Mouse (Mus musculus): ENCODE results near the gene Dctn2. TPM values are rescaled to one million over a fixed set of nuclear protein-coding genes. Genes with fewer than 3 reads are reported as not detected.
A peak's percentile ranks its signal among the peaks of the same experiment; 100 is the strongest.

The Dctn2 gene
- 295 and 323 TPM in 2 replicates for polyA plus RNA-seq (2014; fragmentation: Nextera tagmentation; extraction: Ambion mirVana)

- no peaks in the 10 kb centered on the region for H3K27me3 ChIP-seq (ENCODE audit: control insufficient read depth, insufficient read depth, low read length)
- H3K9me3 ChIP-seq (ENCODE audit: control insufficient read depth, low read length): no peaks in the 10 kb centered on the region
- H3K4me1 ChIP-seq (ENCODE audit: control insufficient read depth, insufficient read depth, low read length): peaks cover 19% of the 10 kb centered on the region
- peak within 1 kb of the TSS; percentile 100 for H3K4me3 ChIP-seq (replicated peaks; ENCODE audit: low read depth, low read length)
- peaks cover 33% of the 10 kb centered on the region for H3K36me3 ChIP-seq (ENCODE audit: control insufficient read depth, insufficient read depth, low read length)
- peak within 1 kb of the TSS; percentile 96 for H3K4me2 ChIP-seq (ENCODE audit: low read length)
- under 1% methylated on average over 70 of the region's 70 CpGs for WGBS
- peak; percentile 96 for ATAC-seq (ENCODE audit: low FRiP score, low TSS enrichment)
- peak within 1 kb of the TSS; percentile 100 for H3K9ac ChIP-seq (replicated peaks; ENCODE audit: low read length)
- DNase-seq: peak; percentile 96
- H3K27ac ChIP-seq (replicated peaks; ENCODE audit: low read depth, low read length): peak within 1 kb of the TSS; percentile 95
These were observed at the start of gene Dctn2 for GRCm38 (mm10) chr10:127266112-127267091. TSS of gene Dctn2 (plus strand) at chr10:127266368.

- Histone ChIP-seq H3K27ac (replicated peaks; ENCODE audit: low read depth, low read length) (no peak overlapping the region), H3K4me2 (ENCODE audit: low read length) (no peak overlapping the region), H3K9ac (replicated peaks; ENCODE audit: low read length) (no peak overlapping the region), H3K4me1 (ENCODE audit: control insufficient read depth, insufficient read depth, low read length) (no peaks in the 10 kb centered on the region), H3K36me3 (ENCODE audit: control insufficient read depth, insufficient read depth, low read length) (no peaks in the 10 kb centered on the region), H3K9me3 (ENCODE audit: control insufficient read depth, low read length) (no peaks in the 10 kb centered on the region), H3K27me3 (ENCODE audit: control insufficient read depth, insufficient read depth, low read length) (no peaks in the 10 kb centered on the region), H3K4me3 (replicated peaks; ENCODE audit: low read depth, low read length) (no peak overlapping the region)
- no peak for DNase-seq
- WGBS: 93% methylated on average over 11 of the region's 11 CpGs
- no peak for ATAC-seq (ENCODE audit: low FRiP score, low TSS enrichment)
These were observed 49.7 kb upstream of the Dctn2 start for GRCm38 (mm10) chr10:127216456-127216855.

GRCm38 (mm10) chr10:127217177-127217576, 49.0 kb upstream of the Dctn2 start:
- Histone ChIP-seq H3K4me2 (ENCODE audit: low read length) (no peak overlapping the region), H3K4me1 (ENCODE audit: control insufficient read depth, insufficient read depth, low read length) (no peaks in the 10 kb centered on the region), H3K36me3 (ENCODE audit: control insufficient read depth, insufficient read depth, low read length) (no peaks in the 10 kb centered on the region), H3K27me3 (ENCODE audit: control insufficient read depth, insufficient read depth, low read length) (no peaks in the 10 kb centered on the region), H3K9ac (replicated peaks; ENCODE audit: low read length) (no peak overlapping the region), H3K27ac (replicated peaks; ENCODE audit: low read depth, low read length) (no peak overlapping the region), H3K4me3 (replicated peaks; ENCODE audit: low read depth, low read length) (no peak overlapping the region), H3K9me3 (ENCODE audit: control insufficient read depth, low read length) (no peaks in the 10 kb centered on the region)
- DNase-seq: no peak
- no peak for ATAC-seq (ENCODE audit: low FRiP score, low TSS enrichment)

- H3K36me3 ChIP-seq (ENCODE audit: control insufficient read depth, insufficient read depth, low read length): no peaks in the 10 kb centered on the region
- H3K4me1 ChIP-seq (ENCODE audit: control insufficient read depth, insufficient read depth, low read length): no peaks in the 10 kb centered on the region
- no peak for ATAC-seq (ENCODE audit: low FRiP score, low TSS enrichment)
- H3K27ac ChIP-seq (replicated peaks; ENCODE audit: low read depth, low read length): no peak overlapping the region
- no peaks in the 10 kb centered on the region for H3K27me3 ChIP-seq (ENCODE audit: control insufficient read depth, insufficient read depth, low read length)
- H3K9ac ChIP-seq (replicated peaks; ENCODE audit: low read length): no peak overlapping the region
- WGBS: 90% methylated on average over 2 of the region's 2 CpGs
- DNase-seq: no peak
- no peak overlapping the region for H3K4me2 ChIP-seq (ENCODE audit: low read length)
- no peaks in the 10 kb centered on the region for H3K9me3 ChIP-seq (ENCODE audit: control insufficient read depth, low read length)
- H3K4me3 ChIP-seq (replicated peaks; ENCODE audit: low read depth, low read length): no peak overlapping the region
These were observed 47.8 kb upstream of the Dctn2 start for GRCm38 (mm10) chr10:127218339-127218738.

- H3K4me3 ChIP-seq (replicated peaks; ENCODE audit: low read depth, low read length): no peak overlapping the region
- H3K27ac ChIP-seq (replicated peaks; ENCODE audit: low read depth, low read length): no peak overlapping the region
- H3K27me3 ChIP-seq (ENCODE audit: control insufficient read depth, insufficient read depth, low read length): no peaks in the 10 kb centered on the region
- no peaks in the 10 kb centered on the region for H3K4me1 ChIP-seq (ENCODE audit: control insufficient read depth, insufficient read depth, low read length)
- 23% methylated on average over 6 of the region's 6 CpGs for WGBS
- no peak for ATAC-seq (ENCODE audit: low FRiP score, low TSS enrichment)
- no peaks in the 10 kb centered on the region for H3K9me3 ChIP-seq (ENCODE audit: control insufficient read depth, low read length)
- H3K4me2 ChIP-seq (ENCODE audit: low read length): no peak overlapping the region
- peaks cover 42% of the 10 kb centered on the region for H3K36me3 ChIP-seq (ENCODE audit: control insufficient read depth, insufficient read depth, low read length)
- DNase-seq: no peak
- H3K9ac ChIP-seq (replicated peaks; ENCODE audit: low read length): no peak overlapping the region
These were observed 41.0 kb upstream of the Dctn2 start for GRCm38 (mm10) chr10:127225213-127225612.

GRCm38 (mm10) chr10:127225732-127226131, 40.4 kb upstream of the Dctn2 start:
- no peak overlapping the region for H3K4me2 ChIP-seq (ENCODE audit: low read length)
- WGBS: 26% methylated on average over 10 of the region's 10 CpGs
- no peaks in the 10 kb centered on the region for H3K4me1 ChIP-seq (ENCODE audit: control insufficient read depth, insufficient read depth, low read length)
- no peak overlapping the region for H3K27ac ChIP-seq (replicated peaks; ENCODE audit: low read depth, low read length)
- H3K27me3 ChIP-seq (ENCODE audit: control insufficient read depth, insufficient read depth, low read length): no peaks in the 10 kb centered on the region
- peaks cover 47% of the 10 kb centered on the region for H3K36me3 ChIP-seq (ENCODE audit: control insufficient read depth, insufficient read depth, low read length)
- H3K4me3 ChIP-seq (replicated peaks; ENCODE audit: low read depth, low read length): no peak overlapping the region
- no peaks in the 10 kb centered on the region for H3K9me3 ChIP-seq (ENCODE audit: control insufficient read depth, low read length)
- ATAC-seq (ENCODE audit: low FRiP score, low TSS enrichment) (no peak), DNase-seq (no peak)
- no peak overlapping the region for H3K9ac ChIP-seq (replicated peaks; ENCODE audit: low read length)

GRCm38 (mm10) chr10:127226318-127226895, 39.8 kb upstream of the Dctn2 start:
- no peak overlapping the region for H3K4me3 ChIP-seq (replicated peaks; ENCODE audit: low read depth, low read length)
- H3K9ac ChIP-seq (replicated peaks; ENCODE audit: low read length): no peak overlapping the region
- H3K4me1 ChIP-seq (ENCODE audit: control insufficient read depth, insufficient read depth, low read length): no peaks in the 10 kb centered on the region
- ATAC-seq (ENCODE audit: low FRiP score, low TSS enrichment) (no peak), DNase-seq (peak; percentile 30)
- peaks cover 53% of the 10 kb centered on the region for H3K36me3 ChIP-seq (ENCODE audit: control insufficient read depth, insufficient read depth, low read length)
- 75% methylated on average over 8 of the region's 8 CpGs for WGBS
- H3K27me3 ChIP-seq (ENCODE audit: control insufficient read depth, insufficient read depth, low read length): no peaks in the 10 kb centered on the region
- no peak overlapping the region for H3K4me2 ChIP-seq (ENCODE audit: low read length)
- H3K9me3 ChIP-seq (ENCODE audit: control insufficient read depth, low read length): no peaks in the 10 kb centered on the region
- no peak overlapping the region for H3K27ac ChIP-seq (replicated peaks; ENCODE audit: low read depth, low read length)

- Histone ChIP-seq H3K4me2 (ENCODE audit: low read length) (no peak overlapping the region), H3K9me3 (ENCODE audit: control insufficient read depth, low read length) (no peaks in the 10 kb centered on the region), H3K27me3 (ENCODE audit: control insufficient read depth, insufficient read depth, low read length) (no peaks in the 10 kb centered on the region), H3K4me1 (ENCODE audit: control insufficient read depth, insufficient read depth, low read length) (no peaks in the 10 kb centered on the region), H3K27ac (replicated peaks; ENCODE audit: low read depth, low read length) (no peak overlapping the region), H3K36me3 (ENCODE audit: control insufficient read depth, insufficient read depth, low read length) (peaks cover 59% of the 10 kb centered on the region), H3K9ac (replicated peaks; ENCODE audit: low read length) (no peak overlapping the region), H3K4me3 (replicated peaks; ENCODE audit: low read depth, low read length) (no peak overlapping the region)
- DNase-seq (no peak), ATAC-seq (ENCODE audit: low FRiP score, low TSS enrichment) (no peak)
- 90% methylated on average over 8 of the region's 8 CpGs for WGBS
These were observed 39.0 kb upstream of the Dctn2 start for GRCm38 (mm10) chr10:127227163-127227562.
